Mouse (Mus musculus): ENCODE results near the gene Dtx4. TPM values are rescaled to one million over a fixed set of nuclear protein-coding genes. Genes with fewer than 3 reads are reported as not detected.

Dtx4 gene
- polyA plus RNA-seq, 1 experiment from 2014 or later: 2.7 TPM

- no peaks in the 10 kb centered on the region for H3K36me3 ChIP-seq
- no peak overlapping the region for H3K4me3 ChIP-seq
- whole genome bisulfite sequencing (ENCODE audit: insufficient replicate concordance): 28% methylated on average over 1 of the region's 1 CpGs
- no peak overlapping the region for H3K27ac ChIP-seq
- no peaks in the 10 kb centered on the region for H3K27me3 ChIP-seq (replicated peaks)
- no peaks in the 10 kb centered on the region for H3K9me3 ChIP-seq (replicated peaks)
- no peak overlapping the region for H3K4me2 ChIP-seq
- ATAC-seq: no peak
- H3K4me1 ChIP-seq: no peaks in the 10 kb centered on the region
- no peak overlapping the region for H3K9ac ChIP-seq
These were observed 37.6 kb downstream of the Dtx4 start for GRCm38 (mm10) chr19:12463722-12464035.

GRCm38 (mm10) chr19:12462851-12463721, 38.2 kb downstream of the Dtx4 start:
- 61% methylated on average over 7 of the region's 7 CpGs for WGBS (ENCODE audit: insufficient replicate concordance)
- no peak overlapping the region for H3K9ac ChIP-seq

GRCm38 (mm10) chr19:12460282-12461249, 40.7 kb downstream of the Dtx4 start, which contains the start of gene Mpeg1:
Gene Mpeg1, plus strand, starts transcription at chr19:12460779.
- Histone ChIP-seq H3K4me3 (no peak within 1 kb of the TSS), H3K9me3 (replicated peaks) (no peaks in the 10 kb centered on the region)
- ATAC-seq: no peak

More at GRCm38 (mm10) chr19:12462851-12463721, 38.2 kb downstream of the Dtx4 start:
- Histone ChIP-seq H3K27me3 (replicated peaks) (no peaks in the 10 kb centered on the region), H3K36me3 (no peaks in the 10 kb centered on the region), H3K27ac (no peak overlapping the region), H3K4me1 (no peaks in the 10 kb centered on the region), H3K9me3 (replicated peaks) (no peaks in the 10 kb centered on the region), H3K4me2 (no peak overlapping the region), H3K4me3 (no peak overlapping the region)
- no peak for ATAC-seq

GRCm38 (mm10) chr19:12459516-12459915, 41.7 kb downstream of the Dtx4 start:
- 56% methylated on average over 4 of the region's 4 CpGs for WGBS (ENCODE audit: insufficient replicate concordance)
- ATAC-seq: no peak
- H3K4me3 ChIP-seq: no peak overlapping the region
- no peak overlapping the region for H3K4me2 ChIP-seq
- H3K4me1 ChIP-seq: no peaks in the 10 kb centered on the region
- no peak overlapping the region for H3K9ac ChIP-seq
- H3K9me3 ChIP-seq (replicated peaks): no peaks in the 10 kb centered on the region
- H3K27me3 ChIP-seq (replicated peaks): no peaks in the 10 kb centered on the region
- H3K36me3 ChIP-seq: no peaks in the 10 kb centered on the region
- H3K27ac ChIP-seq: no peak overlapping the region

More at GRCm38 (mm10) chr19:12460282-12461249, 40.7 kb downstream of the Dtx4 start, which contains the start of gene Mpeg1:
- no peaks in the 10 kb centered on the region for H3K27me3 ChIP-seq (replicated peaks)
- H3K4me1 ChIP-seq: no peaks in the 10 kb centered on the region
- 69% methylated on average over 11 of the region's 11 CpGs for WGBS (ENCODE audit: insufficient replicate concordance)
- H3K4me2 ChIP-seq: no peak within 1 kb of the TSS
- no peak within 1 kb of the TSS for H3K9ac ChIP-seq
- no peak within 1 kb of the TSS for H3K27ac ChIP-seq
- no peaks in the 10 kb centered on the region for H3K36me3 ChIP-seq

- WGBS (ENCODE audit: insufficient replicate concordance): 64% methylated on average over 12 of the region's 12 CpGs
- no peaks in the 10 kb centered on the region for H3K27me3 ChIP-seq (replicated peaks)
- H3K36me3 ChIP-seq: no peaks in the 10 kb centered on the region
- H3K27ac ChIP-seq: no peak overlapping the region
- H3K9ac ChIP-seq: no peak overlapping the region
- H3K4me3 ChIP-seq: no peak overlapping the region
- no peaks in the 10 kb centered on the region for H3K4me1 ChIP-seq
- no peak for ATAC-seq
- H3K9me3 ChIP-seq (replicated peaks): no peaks in the 10 kb centered on the region
- H3K4me2 ChIP-seq: no peak overlapping the region
These were observed 43.7 kb downstream of the Dtx4 start for GRCm38 (mm10) chr19:12457401-12458066.

GRCm38 (mm10) chr19:12445014-12445413, 56.2 kb downstream of the Dtx4 start:
- Histone ChIP-seq H3K4me3 (no peak overlapping the region), H3K27me3 (replicated peaks) (no peaks in the 10 kb centered on the region), H3K36me3 (no peaks in the 10 kb centered on the region), H3K9ac (no peak overlapping the region), H3K4me1 (no peaks in the 10 kb centered on the region), H3K9me3 (replicated peaks) (no peaks in the 10 kb centered on the region), H3K4me2 (no peak overlapping the region), H3K27ac (no peak overlapping the region)
- ATAC-seq: no peak
- WGBS (ENCODE audit: insufficient replicate concordance): 39% methylated on average over 3 of the region's 3 CpGs

- Histone ChIP-seq H3K9ac (no peak overlapping the region), H3K36me3 (no peaks in the 10 kb centered on the region), H3K27ac (no peak overlapping the region), H3K9me3 (replicated peaks) (no peaks in the 10 kb centered on the region), H3K4me3 (no peak overlapping the region), H3K27me3 (replicated peaks) (no peaks in the 10 kb centered on the region), H3K4me1 (no peaks in the 10 kb centered on the region), H3K4me2 (no peak overlapping the region)
- no peak for ATAC-seq
- 44% methylated on average over 4 of the region's 4 CpGs for WGBS (ENCODE audit: insufficient replicate concordance)
These were observed 58.7 kb downstream of the Dtx4 start for GRCm38 (mm10) chr19:12442560-12442959.

GRCm38 (mm10) chr19:12440103-12440725, 61.0 kb downstream of the Dtx4 start:
- no peak overlapping the region for H3K9ac ChIP-seq
- no peak overlapping the region for H3K27ac ChIP-seq
- 28% methylated on average over 5 of the region's 5 CpGs for WGBS (ENCODE audit: insufficient replicate concordance)
- H3K4me2 ChIP-seq: no peak overlapping the region
- no peak for ATAC-seq
- H3K9me3 ChIP-seq (replicated peaks): no peaks in the 10 kb centered on the region
- H3K4me3 ChIP-seq: no peak overlapping the region
- no peaks in the 10 kb centered on the region for H3K4me1 ChIP-seq
- H3K27me3 ChIP-seq (replicated peaks): no peaks in the 10 kb centered on the region
- no peaks in the 10 kb centered on the region for H3K36me3 ChIP-seq

- Histone ChIP-seq H3K4me3 (no peak overlapping the region), H3K27ac (no peak overlapping the region), H3K4me1 (no peaks in the 10 kb centered on the region), H3K9ac (no peak overlapping the region), H3K9me3 (replicated peaks) (no peaks in the 10 kb centered on the region), H3K27me3 (replicated peaks) (no peaks in the 10 kb centered on the region), H3K4me2 (no peak overlapping the region), H3K36me3 (no peaks in the 10 kb centered on the region)
- 44% methylated on average over 1 of the region's 1 CpGs for WGBS (ENCODE audit: insufficient replicate concordance)
- no peak for ATAC-seq
These were observed 61.7 kb downstream of the Dtx4 start for GRCm38 (mm10) chr19:12439581-12439980.

GRCm38 (mm10) chr19:12435750-12436524, 65.3 kb downstream of the Dtx4 start:
- no peak for ATAC-seq
- no peaks in the 10 kb centered on the region for H3K27me3 ChIP-seq (replicated peaks)
- H3K4me2 ChIP-seq: no peak overlapping the region
- H3K4me3 ChIP-seq: no peak overlapping the region
- 43% methylated on average over 4 of the region's 4 CpGs for WGBS (ENCODE audit: insufficient replicate concordance)
- no peaks in the 10 kb centered on the region for H3K4me1 ChIP-seq
- H3K36me3 ChIP-seq: no peaks in the 10 kb centered on the region
- H3K9me3 ChIP-seq (replicated peaks): no peaks in the 10 kb centered on the region
- no peak overlapping the region for H3K9ac ChIP-seq
- no peak overlapping the region for H3K27ac ChIP-seq

GRCm38 (mm10) chr19:12435011-12435416, 66.2 kb downstream of the Dtx4 start:
- Histone ChIP-seq H3K9me3 (replicated peaks) (no peaks in the 10 kb centered on the region), H3K4me1 (no peaks in the 10 kb centered on the region), H3K36me3 (no peaks in the 10 kb centered on the region), H3K4me3 (no peak overlapping the region), H3K4me2 (no peak overlapping the region), H3K9ac (no peak overlapping the region), H3K27ac (no peak overlapping the region), H3K27me3 (replicated peaks) (no peaks in the 10 kb centered on the region)
- WGBS (ENCODE audit: insufficient replicate concordance): 54% methylated on average over 4 of the region's 4 CpGs
- ATAC-seq: no peak

Measured in liver, embryonic 12.5 days (tissue).